Mouse (Mus musculus): ENCODE data around the gene Ttc16.

Gene Ttc16

GRCm38 (mm10) chr2:32775359-32776074 lies at the start of gene Ttc16, which contains the start of gene Ptrh1:
TSS of gene Ttc16 (minus strand) at chr2:32775633.
TSS of gene Ptrh1 (plus strand) at chr2:32775786.
- in situ Hi-C loops (cut with MboI, MseI) = no loop called here

GRCm38 (mm10) chr2:32824778-32825177 lies 49.3 kb upstream of the Ttc16 start:
- in situ Hi-C loops (cut with MboI, MseI) = no loop called here

- in situ Hi-C loops (cut with MboI, MseI) = no loop called here
Measured at GRCm38 (mm10) chr2:32824181-32824580, 48.7 kb upstream of the Ttc16 start.

GRCm38 (mm10) chr2:32823579-32824154 lies 48.2 kb upstream of the Ttc16 start:
- in situ Hi-C loops (cut with MboI, MseI) = no loop called here

GRCm38 (mm10) chr2:32823153-32823552 lies 47.7 kb upstream of the Ttc16 start:
- in situ Hi-C loops (cut with MboI, MseI) = no loop called here

GRCm38 (mm10) chr2:32822643-32823042 lies 47.2 kb upstream of the Ttc16 start:
- in situ Hi-C loops (cut with MboI, MseI) = no loop called here

DNA sequence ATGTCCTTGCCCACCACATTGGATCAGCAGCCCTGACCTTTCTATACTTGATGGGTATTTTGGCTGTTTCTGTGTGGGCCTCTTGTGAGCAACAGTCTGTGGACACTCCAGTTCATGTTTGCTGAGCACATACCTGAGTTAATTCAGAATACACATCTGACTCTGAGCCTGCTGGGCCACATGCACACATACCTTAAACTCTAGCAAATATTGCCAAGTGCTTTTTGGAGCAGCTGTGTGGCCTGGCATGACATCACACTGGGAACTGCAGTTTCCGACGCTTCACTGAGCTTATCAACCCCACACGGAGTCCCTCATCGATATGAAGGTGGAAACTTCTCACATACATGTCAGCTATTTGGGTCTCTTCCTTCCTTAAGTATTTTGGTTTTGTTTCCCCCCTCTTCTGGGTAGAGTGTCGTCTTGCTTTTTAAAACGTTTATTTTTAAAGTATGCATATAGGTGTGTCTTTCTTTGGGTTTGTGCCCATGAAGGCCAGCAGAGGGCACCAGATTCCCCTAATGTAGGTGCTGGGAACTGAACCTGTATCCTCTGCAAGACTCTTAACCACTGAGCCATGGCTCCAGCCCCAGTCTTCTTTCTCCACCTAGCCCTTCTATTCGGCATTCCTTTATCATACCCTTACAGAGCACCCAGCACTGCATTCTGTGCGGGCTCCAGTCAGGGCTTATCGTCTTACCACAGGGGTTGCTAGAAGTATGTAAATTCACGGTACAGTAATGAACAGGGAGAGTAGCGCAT lies 45.8 kb upstream of the Ttc16 start:
- in situ Hi-C loops (cut with MboI, MseI) = no loop called here

DNA sequence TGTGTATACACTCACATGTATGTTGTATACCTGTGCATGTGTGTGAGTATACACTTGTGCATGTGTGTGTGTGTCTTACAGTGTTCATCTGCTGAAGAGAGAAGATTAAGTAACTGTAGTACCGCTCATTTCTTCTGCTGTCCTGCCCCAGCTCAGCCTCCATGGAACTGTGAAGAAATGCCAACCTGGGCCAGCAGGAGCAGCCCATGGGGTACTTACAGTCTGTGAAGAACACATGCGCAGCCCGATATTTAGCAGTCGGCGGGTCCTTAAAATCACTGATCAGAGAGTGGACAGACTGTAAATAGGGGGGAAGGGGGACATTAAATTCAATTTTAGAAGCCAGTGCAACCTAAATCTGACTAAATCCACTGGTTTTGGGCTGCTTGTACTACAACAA lies 42.8 kb upstream of the Ttc16 start:
- in situ Hi-C loops (cut with MboI, MseI) = no loop called here

- in situ Hi-C loops (cut with MboI, MseI) = no loop called here
Measured at GRCm38 (mm10) chr2:32817589-32817988, 42.2 kb upstream of the Ttc16 start.

- in situ Hi-C loops (cut with MboI, MseI) = no loop called here
Measured at GRCm38 (mm10) chr2:32816946-32817581, 41.6 kb upstream of the Ttc16 start.

DNA sequence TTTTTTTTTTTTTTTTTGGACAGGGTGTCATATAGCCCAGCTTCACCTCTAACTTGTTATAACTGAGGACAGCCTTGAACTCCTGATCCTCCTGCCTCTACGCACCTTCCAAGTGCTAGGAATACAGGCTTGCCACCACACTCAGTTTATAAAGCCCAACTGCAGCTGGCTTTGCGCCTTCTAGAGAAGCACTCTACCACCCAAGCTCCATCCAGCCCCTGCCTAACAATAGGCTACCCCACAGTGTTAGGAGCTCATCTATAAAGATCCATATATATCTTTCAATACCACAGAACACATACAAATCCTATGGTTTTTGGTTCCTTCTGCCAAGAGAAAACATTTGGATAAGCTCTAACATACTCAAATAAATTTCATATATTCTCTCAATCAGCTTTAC lies 41.1 kb upstream of the Ttc16 start:
- in situ Hi-C loops (cut with MboI, MseI) = no loop called here

- in situ Hi-C loops (cut with MboI, MseI) = no loop called here
Measured at GRCm38 (mm10) chr2:32811959-32812358, 36.5 kb upstream of the Ttc16 start.

DNA sequence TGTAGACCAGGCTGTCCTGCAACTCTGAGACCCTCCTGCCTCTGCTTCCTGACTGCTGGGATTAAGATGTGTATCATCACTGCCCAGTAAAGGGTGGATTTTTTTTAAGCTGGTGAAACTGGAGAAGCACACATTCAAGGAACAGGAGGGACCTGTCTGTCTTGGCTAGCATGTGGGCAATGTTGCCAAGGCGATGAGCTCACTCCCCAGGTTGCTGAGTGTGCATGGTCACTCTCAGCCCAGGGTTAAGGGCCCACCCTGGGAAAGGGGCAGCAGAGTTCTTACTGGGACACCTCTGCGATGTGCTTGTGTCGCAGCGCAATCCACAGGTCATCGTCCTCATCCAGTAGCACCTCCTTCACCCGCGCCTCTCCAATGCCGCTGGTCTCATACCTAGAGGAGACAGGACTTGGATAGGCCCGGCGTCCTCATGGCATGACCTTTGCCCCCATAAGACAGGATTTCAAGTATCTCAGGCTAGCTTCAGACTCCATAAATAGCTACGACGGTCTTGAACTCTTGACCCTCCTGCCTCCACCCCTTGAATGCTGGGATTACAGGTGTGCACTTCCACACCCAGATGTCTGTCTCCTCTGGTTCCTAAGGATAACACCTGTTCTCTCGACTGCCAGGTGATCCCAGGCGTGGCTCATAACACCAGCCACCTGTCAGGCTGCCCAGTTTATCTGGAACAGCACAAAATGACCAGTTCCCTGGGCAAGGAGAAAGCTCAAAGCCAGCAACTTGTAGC lies 33.6 kb upstream of the Ttc16 start:
- in situ Hi-C loops (cut with MboI, MseI) = no loop called here

GRCm38 (mm10) chr2:32798251-32798962 lies 23.0 kb upstream of the Ttc16 start:
- in situ Hi-C loops (cut with MboI, MseI) = no loop called here

DNA sequence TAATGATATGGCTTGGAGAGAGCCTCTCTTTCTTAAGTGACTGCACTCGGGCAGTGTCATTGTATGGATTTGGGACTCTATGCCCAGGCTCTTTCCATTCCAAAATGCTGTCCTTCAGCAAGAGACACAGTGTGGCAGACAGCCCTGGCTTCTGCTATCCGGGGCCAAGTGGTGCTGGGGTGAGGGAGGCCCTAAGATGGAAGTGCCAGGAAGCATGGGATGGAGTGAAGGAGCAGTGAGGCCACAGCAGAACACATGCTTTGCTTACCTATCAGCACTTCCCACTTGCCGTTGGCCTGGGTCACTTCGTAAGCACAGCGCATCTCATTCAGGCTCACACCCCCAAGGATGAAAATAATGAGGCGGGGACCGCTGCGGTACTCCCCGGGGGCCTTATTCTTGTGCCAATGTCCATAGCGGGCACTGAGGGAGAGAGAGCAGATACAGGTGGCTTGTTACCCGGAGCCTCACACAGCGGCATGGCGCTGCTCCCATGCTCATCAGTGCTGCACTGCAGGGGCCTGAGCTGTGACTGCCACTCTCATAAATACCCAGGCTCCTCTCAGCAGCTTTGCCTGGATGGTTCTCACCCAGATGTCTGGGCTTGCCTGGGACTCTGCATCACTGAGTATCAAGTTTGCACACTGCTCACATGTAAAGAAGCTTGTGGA lies 20.4 kb upstream of the Ttc16 start:
- in situ Hi-C loops (cut with MboI, MseI) = no loop called here

DNA sequence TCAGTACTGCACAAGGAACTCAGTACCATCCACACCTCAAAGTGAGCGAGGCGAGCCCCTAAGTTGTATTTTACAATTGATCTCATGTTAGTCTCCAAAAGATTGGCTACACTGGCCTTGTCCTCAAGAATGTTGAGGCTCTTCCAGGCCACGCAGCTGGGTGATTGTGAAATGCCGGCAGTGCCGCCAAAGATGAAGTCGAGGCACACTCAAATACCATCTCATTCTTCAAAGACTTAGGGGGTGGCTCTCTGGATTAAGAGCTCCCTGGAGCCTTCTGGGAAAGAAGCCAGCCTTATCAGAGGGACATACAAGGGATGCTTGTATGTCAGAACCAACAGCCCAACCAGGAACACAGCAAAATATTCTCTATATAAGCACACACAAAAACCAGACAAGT lies 15.9 kb upstream of the Ttc16 start:
- in situ Hi-C loops (cut with MboI, MseI) = no loop called here

GRCm38 (mm10) chr2:32788581-32788980 lies 13.1 kb upstream of the Ttc16 start:
- in situ Hi-C loops (cut with MboI, MseI) = loop anchor here (5.0 kb wide), 1 partner anchor 54 kb away; no protein-coding TSS in a partner anchor

- in situ Hi-C loops (cut with MboI, MseI) = loop anchor here (5.0 kb wide), 1 partner anchor 55 kb away; no protein-coding TSS in a partner anchor
Measured at GRCm38 (mm10) chr2:32787176-32787575, 11.7 kb upstream of the Ttc16 start.

GRCm38 (mm10) chr2:32784048-32784681 lies 8.7 kb upstream of the Ttc16 start, which contains the start of gene Cfap157:
TSS of gene Cfap157 (minus strand) at chr2:32784428.
- in situ Hi-C loops (cut with MboI, MseI) = no loop called here

GRCm38 (mm10) chr2:32781710-32782109 lies 6.3 kb upstream of the Ttc16 start:
- in situ Hi-C loops (cut with MboI, MseI) = no loop called here

All from T-helper 1 cell (primary cell).